Mouse (Mus musculus) thymus, adult 2 months (tissue): ENCODE measurements around the gene Gtf2a1. TPM values are rescaled to one million over a fixed set of nuclear protein-coding genes. Genes with fewer than 3 reads are reported as not detected.

Experiments used
- DNase-seq: peaks from one replicate; pipeline ENCODE4 v3.0.0; 2021
- H3K27ac ChIP-seq: fragments of 200-500 bp; 2 replicates; pipeline ENCODE4 v1.5.1; 2012; ENCODE audit warnings: low read length, control low read depth; ENCODE audit not compliant: control insufficient read depth, insufficient read depth
- H3K27me3 ChIP-seq: fragments of 200-500 bp; 2 replicates; pipeline ENCODE4 v1.6.1; 2012; ENCODE audit warnings: mild to moderate bottlenecking, low read length, moderate library complexity, mixed read lengths; ENCODE audit not compliant: control insufficient read depth, insufficient read depth
- H3K36me3 ChIP-seq: fragments of 200-500 bp; 2 replicates; pipeline ENCODE4 v1.6.1; 2012; ENCODE audit warnings: mild to moderate bottlenecking, low read length, moderate library complexity; ENCODE audit not compliant: control insufficient read depth, insufficient read depth
- H3K4me1 ChIP-seq: fragments of 200-500 bp; replicated peaks from 2 replicates; pipeline ENCODE4 v1.6.1; 2012; ENCODE audit warnings: low read length; ENCODE audit not compliant: control insufficient read depth, insufficient read depth
- H3K4me3 ChIP-seq: fragments of 200-500 bp; 2 replicates; pipeline ENCODE4 v1.5.1; 2012; ENCODE audit warnings: mild to moderate bottlenecking, low read length, control low read depth, moderate library complexity; ENCODE audit not compliant: control insufficient read depth, insufficient read depth
- CTCF ChIP-seq: fragments of 200-500 bp; IDR thresholded peaks from 2 replicates; pipeline ENCODE4 v1.5.1; 2012; ENCODE audit warnings: mild to moderate bottlenecking, control low read depth, low read length, moderate library complexity, borderline replicate concordance; ENCODE audit not compliant: control insufficient read depth, poor library complexity, insufficient read depth; ENCODE audit errors: extremely low read depth
- POLR2A ChIP-seq: fragments of 200-500 bp; IDR thresholded peaks from 2 replicates; pipeline ENCODE4 v1.6.1; 2012; ENCODE audit warnings: mild to moderate bottlenecking, low read length, control low read depth, moderate library complexity; ENCODE audit not compliant: control insufficient read depth, poor library complexity, insufficient read depth; ENCODE audit errors: extremely low read depth
- WGBS: fragments of 180-500 bp; shearing (Covaris S2); methylation state at CpG from one replicate; pipeline ENCODE4 v1.1.7; 2018; 5-methylcytosine and 5-hydroxymethylcytosine counted together
- polyA plus RNA-seq: library from polyadenylated mRNA; depleted of rRNA; stranded (reverse); fragments of >200 nt; gene quantifications from 2 replicates; pipeline ENCODE4 v1.2.3, GENCODE M21; 2012; rRNA removed

The Gtf2a1 gene
- polyA plus RNA-seq, 1 experiment, result 16.3 TPM

- no peaks in the 10 kb centered on the region for H3K27me3 ChIP-seq
- H3K4me3 ChIP-seq, result no peak overlapping the region
- H3K27ac ChIP-seq, result no peak overlapping the region
- no peak for TF ChIP-seq CTCF
- no peak for TF ChIP-seq POLR2A
- H3K4me1 ChIP-seq, result no peaks in the 10 kb centered on the region
- no peak for DNase-seq
- 85% methylated on average over 3 of the region's 3 CpGs for WGBS
- no peaks in the 10 kb centered on the region for H3K36me3 ChIP-seq
These were observed 78.5 kb downstream of the Gtf2a1 start for GRCm38 (mm10) chr12:91511766-91512165.

Other genes with a start within 250 kb of the Gtf2a1 start
- gene Cep128, start 206.1 kb downstream of the Gtf2a1 start, polyA plus RNA-seq, result 10.3 and 12.8 TPM in 2 replicates
- gene Tshr, start 205.9 kb downstream of the Gtf2a1 start, polyA plus RNA-seq, result 0.78 and 1.4 TPM in 2 replicates
- 17.5 and 20.3 TPM in 2 replicates for gene Ston2, start 197.9 kb upstream of the Gtf2a1 start, polyA plus RNA-seq